Mouse (Mus musculus) right cerebral cortex, adult 2 months (tissue): ENCODE measurements at regions not wholly inside any gene's neighbourhood (a gene's known extent, or its start where the extent isn't known, plus 50 kb on each side); places are given as distances from the start of the nearest gene placed in this dataset.

Experiments
- DNase-seq, 2 experiments: peaks; one replicate each; pipeline ENCODE4 v3.0.0; 2021 to 2022; ENCODE audit warnings: low spot score in 2 of 2

- DNase-seq, result no peak
These were observed 215.6 kb upstream of the Lrfn5 start for GRCm38 (mm10) chr12:61307396-61307795.

GRCm38 (mm10) chr12:61322114-61322513 is 200.8 kb upstream of the Lrfn5 start:
- peak; percentile 23 to 29 for DNase-seq

- no peak for DNase-seq
These were observed 190.8 kb upstream of the Lrfn5 start for GRCm38 (mm10) chr12:61332164-61332563.
